Mouse (Mus musculus): ENCODE data around the gene Itgal. TPM values are rescaled to one million over a fixed set of nuclear protein-coding genes. Genes with fewer than 3 reads are reported as not detected.

The Itgal gene
- 100 to 1,000 TPM; 325 to 340 TPM for polyA plus RNA-seq (2017; shearing (Covaris generic))

DNA sequence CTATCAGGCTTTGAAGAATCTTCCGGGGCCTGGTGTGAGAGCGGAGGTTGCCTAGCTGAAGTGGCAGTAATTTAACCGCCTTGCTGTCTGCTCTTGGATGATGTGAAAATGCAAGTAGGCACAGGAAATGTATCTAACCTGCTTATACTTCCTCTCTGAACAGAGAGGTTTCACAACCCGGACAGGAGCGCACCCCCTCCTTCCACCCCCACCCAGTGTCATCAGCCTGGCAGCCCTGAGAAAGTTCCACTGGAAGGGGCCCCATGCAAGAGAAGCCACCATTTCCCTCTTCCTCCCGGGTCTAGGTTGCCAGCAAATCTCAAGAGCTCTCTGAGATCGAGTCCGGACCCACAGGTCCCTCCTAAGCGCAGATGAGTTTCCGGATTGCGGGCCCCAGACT lies at the start of gene Itgal:
Gene Itgal, plus strand, starts transcription at position 163 of the 400 bp plus-strand sequence.

DNA sequence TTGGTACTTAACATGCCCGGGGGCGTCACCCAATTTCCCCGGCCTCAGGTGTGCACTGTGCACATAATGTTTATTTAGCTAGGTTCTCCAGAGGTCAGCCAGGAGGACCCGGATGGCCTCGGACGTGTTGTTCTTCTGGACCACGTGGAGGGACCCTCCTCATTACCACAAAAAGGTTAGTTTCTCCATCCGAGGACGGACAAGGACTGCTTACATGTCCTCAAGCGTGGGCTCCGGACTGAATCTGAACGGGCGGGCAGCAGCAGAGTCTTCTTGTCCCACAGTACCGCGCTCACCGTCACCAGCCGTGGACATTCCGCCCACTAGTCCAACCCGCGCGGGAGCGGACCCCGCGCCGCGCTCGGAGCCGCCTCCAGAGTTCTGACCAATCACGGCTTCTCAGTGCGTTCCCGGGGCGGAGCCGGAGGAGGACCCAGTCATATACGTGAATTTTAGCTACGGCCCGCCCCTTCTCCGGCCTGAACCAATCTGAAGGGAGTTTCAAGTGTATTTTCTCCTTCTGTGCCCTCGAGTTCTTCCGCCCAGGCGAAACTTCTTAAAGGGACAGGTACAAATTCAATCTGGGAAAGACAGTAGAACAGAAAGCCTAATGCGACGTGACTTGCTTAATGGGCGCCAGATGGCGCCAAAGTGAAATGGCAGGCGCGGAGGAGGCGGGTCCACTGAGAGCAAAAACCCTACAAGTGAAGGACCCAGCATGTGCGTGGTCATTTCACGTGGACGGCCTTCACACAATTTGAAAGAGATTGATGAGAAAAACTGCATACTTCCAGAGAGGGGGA lies 35.5 kb upstream of the Itgal start, which contains the start of gene Dctpp1:
Gene Dctpp1, minus strand, starts transcription at position 401 of the 803 bp plus-strand sequence.

GRCm38 (mm10) chr7:127273925-127274789 lies 21.9 kb upstream of the Itgal start, which contains the start of gene Sephs2:
Gene Sephs2, minus strand, starts transcription at chr7:127274055.

DNA sequence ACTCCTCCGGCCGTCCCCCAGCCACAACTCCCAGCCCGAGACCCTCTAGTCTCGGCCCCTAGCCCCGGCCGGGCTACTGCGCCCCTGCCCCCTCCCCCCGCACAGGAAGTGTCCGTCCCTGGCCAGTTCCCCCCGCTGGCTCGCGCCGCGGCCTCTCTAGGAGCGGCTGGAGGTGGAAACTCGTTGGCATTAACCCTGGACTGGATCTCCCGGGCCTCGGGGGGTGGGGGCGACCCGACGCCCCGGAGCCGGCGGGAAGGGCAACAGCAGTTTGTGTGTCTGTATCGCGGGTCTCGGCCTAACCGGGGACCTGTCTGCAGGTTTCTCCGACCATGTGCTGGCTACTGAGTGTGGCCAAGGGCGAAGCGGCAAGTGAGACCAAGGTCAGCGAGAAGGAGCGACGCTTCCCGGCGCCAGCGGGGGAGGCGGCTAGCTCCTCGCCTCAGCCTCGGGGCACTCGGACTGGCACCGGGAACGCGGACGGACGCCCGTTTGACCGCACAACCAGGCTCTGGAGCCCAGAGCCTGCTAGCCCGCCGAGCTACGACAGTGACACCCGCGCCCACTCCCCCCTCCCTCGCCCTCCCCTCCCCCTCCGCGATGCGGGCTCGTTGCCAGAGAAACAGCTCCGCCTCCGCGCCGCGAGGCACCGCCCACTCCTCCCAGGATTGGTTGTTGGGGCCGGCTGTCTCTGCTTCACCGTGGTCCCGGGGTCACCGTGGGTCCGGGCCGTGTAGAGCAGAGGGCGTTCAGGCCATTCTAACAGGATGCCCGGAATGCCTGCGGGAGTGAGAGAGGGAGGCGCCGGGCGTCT lies 49.7 kb downstream of the Itgal start, which contains the start of gene Zfp768:
Gene Zfp768, minus strand, starts transcription at position 78 of the 814 bp plus-strand sequence.

DNA sequence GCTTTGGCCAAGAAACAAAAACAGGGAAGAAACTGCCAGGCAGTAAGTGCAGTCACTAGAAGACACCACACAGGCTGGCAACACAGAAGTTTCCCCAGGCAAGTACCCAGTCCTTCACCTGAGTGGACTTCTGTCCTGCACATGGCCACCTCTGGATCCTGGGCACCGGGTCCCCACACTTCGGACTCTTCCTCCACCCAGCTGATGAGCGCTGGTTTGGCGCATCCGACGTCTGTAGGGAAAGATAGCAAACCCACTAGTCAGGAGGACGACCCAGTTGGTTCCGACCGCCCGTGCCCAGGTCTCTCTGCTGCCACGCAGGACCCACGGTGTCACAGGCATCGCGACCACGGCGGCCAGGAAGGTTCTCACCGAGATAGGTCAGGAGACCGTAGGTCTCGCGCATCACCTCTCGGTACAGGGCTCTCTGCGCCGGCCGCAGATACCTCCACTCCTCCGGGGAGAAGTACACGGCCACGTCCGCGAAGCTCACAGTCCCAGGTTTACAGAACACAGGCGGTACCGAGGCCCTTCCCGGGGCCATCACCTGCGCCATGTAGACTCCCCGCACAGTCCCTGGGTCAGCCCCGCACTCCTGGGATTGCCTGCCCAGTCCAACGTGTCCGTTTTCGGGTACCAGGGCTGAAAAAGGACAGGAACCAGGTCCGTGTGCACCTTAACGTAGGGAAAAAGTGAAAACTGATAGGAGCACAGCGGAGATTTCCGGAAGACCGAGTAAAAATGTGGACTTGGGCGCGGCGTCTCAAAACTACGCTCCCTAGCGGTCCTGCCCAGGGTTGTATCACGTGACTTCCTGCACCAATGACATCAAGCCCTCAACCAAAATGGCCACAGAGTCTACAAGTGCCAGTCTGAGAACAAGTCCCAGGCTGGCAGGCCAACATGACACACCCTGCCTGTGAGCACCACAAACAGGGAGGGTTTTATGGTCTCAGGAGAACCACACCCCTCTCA lies 79.5 kb downstream of the Itgal start, which contains the start of gene Zfp747:
Gene Zfp747, minus strand, starts transcription at position 780 of the 975 bp plus-strand sequence.

Other genes starting within 250 kb of the Itgal start
- 1 to 10 TPM in 1 of 2 experiments, not detected in 1; 1.0 TPM for gene Zg16, start 208.9 kb upstream of the Itgal start, polyA plus RNA-seq (2017; shearing (Covaris generic))
- 100 to 1,000 TPM; 320 to 356 TPM for gene AI467606, start 204.9 kb upstream of the Itgal start, polyA plus RNA-seq (2017; shearing (Covaris generic))
- 10 to 100 TPM; 17.9 to 21.1 TPM for gene Qprt, start 174.0 kb upstream of the Itgal start, polyA plus RNA-seq (2017; shearing (Covaris generic))
- 100 to 1,000 TPM in 1 of 2 experiments, 10 to 100 TPM in 1; 81.1 to 120 TPM for gene Spn, start 158.4 kb upstream of the Itgal start, polyA plus RNA-seq (2017; shearing (Covaris generic))
- 10 to 100 TPM; 59.9 to 63.9 TPM for gene Cd2bp2, start 100.2 kb upstream of the Itgal start, polyA plus RNA-seq (2017; shearing (Covaris generic))
- 100 to 1,000 TPM in 1 of 2 experiments, 10 to 100 TPM in 1; 71.6 to 101 TPM for gene Tbc1d10b, start 87.8 kb upstream of the Itgal start, polyA plus RNA-seq (2017; shearing (Covaris generic))
- 10 to 100 TPM; 11.1 to 22.9 TPM for gene Mylpf, start 87.4 kb upstream of the Itgal start, polyA plus RNA-seq (2017; shearing (Covaris generic))
- gene Zfp553, start 63.2 kb upstream of the Itgal start, polyA plus RNA-seq (2017; shearing (Covaris generic)), result 10 to 100 TPM; 20.4 to 32.8 TPM
- gene Sept1, start 63.1 kb upstream of the Itgal start, polyA plus RNA-seq (2017; shearing (Covaris generic)), result 100 to 1,000 TPM; 433 to 501 TPM
- 10 to 100 TPM; 14.6 to 20.7 TPM for gene Zfp771, start 52.0 kb upstream of the Itgal start, polyA plus RNA-seq (2017; shearing (Covaris generic))
- gene Dctpp1, start 35.6 kb upstream of the Itgal start, polyA plus RNA-seq (2017; shearing (Covaris generic)), result 10 to 100 TPM; 27.8 to 34.4 TPM
- 10 to 100 TPM; 34.4 to 44.5 TPM for gene Sephs2, start 22.2 kb upstream of the Itgal start, polyA plus RNA-seq (2017; shearing (Covaris generic))
- under 1 TPM in 1 of 2 experiments, not detected in 1; 0.55 TPM for gene Zfp768, start 49.3 kb downstream of the Itgal start, polyA plus RNA-seq (2017; shearing (Covaris generic))
- gene Zfp747, start 79.8 kb downstream of the Itgal start, polyA plus RNA-seq (2017; shearing (Covaris generic)), result 10 to 100 TPM; 15.1 to 22.7 TPM
- gene 9130019O22Rik, start 90.9 kb downstream of the Itgal start, polyA plus RNA-seq (2017; shearing (Covaris generic)), result 10 to 100 TPM in 1 of 2 experiments, 1 to 10 TPM in 1; 7.4 to 15.1 TPM
- 1 to 10 TPM; 6.3 to 6.7 TPM for gene E430018J23Rik, start 97.4 kb downstream of the Itgal start, polyA plus RNA-seq (2017; shearing (Covaris generic))
- 10 to 100 TPM; 13.3 to 15.4 TPM for gene Zfp764, start 110.6 kb downstream of the Itgal start, polyA plus RNA-seq (2017; shearing (Covaris generic))
- gene Zfp688, start 125.8 kb downstream of the Itgal start, polyA plus RNA-seq (2017; shearing (Covaris generic)), result 10 to 100 TPM; 43.5 to 48.6 TPM
- 10 to 100 TPM in 1 of 2 experiments, 1 to 10 TPM in 1; 5.1 to 13.4 TPM for gene Zfp689, start 152.9 kb downstream of the Itgal start, polyA plus RNA-seq (2017; shearing (Covaris generic))
- gene Prr14, start 163.4 kb downstream of the Itgal start, polyA plus RNA-seq (2017; shearing (Covaris generic)), result 100 to 1,000 TPM; 126 to 153 TPM
- gene Fbrs, start 182.9 kb downstream of the Itgal start, polyA plus RNA-seq (2017; shearing (Covaris generic)), result 10 to 100 TPM; 16.7 to 18.1 TPM
- gene Srcap, start 215.7 kb downstream of the Itgal start, polyA plus RNA-seq (2017; shearing (Covaris generic)), result 10 to 100 TPM; 53.0 to 56.2 TPM
- gene Gm42715, start 223.3 kb downstream of the Itgal start, polyA plus RNA-seq (2017; shearing (Covaris generic)), result 1 to 10 TPM; 6.6 to 9.7 TPM